Mouse (Mus musculus): ENCODE data around the gene Mgmt. TPM values are rescaled to one million over a fixed set of nuclear protein-coding genes. Genes with fewer than 3 reads are reported as not detected.

Gene Mgmt
- total RNA-seq, 2 experiments from 2014 or later, result 5.2 to 5.4 TPM

DNA sequence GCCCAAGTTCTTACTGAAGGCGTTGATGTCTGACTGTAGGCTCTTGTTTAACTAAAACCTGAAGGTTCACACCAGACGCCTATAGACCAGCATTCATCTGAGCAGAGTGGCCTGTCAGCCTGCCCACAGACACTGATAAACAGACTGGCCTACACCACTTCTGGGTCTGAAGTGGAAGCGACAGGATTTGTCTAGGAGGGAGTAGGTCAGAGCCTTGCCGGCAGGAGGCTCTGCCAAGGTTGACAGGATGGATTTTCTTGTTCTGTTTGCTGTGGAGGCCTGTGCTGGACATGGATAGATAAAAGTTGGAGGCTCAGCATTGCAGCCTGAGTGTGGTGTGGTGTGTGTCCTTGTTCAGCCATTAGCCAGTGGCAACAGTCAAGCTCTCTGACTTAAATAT is 3.6 kb downstream of the Mgmt start:
- peak in 1 of 2 experiments; percentile 37 for DNase-seq
- intact Hi-C loops (cut with DNase I), result no loop called here

GRCm38 (mm10) chr7:136908616-136909144 is 14.3 kb downstream of the Mgmt start:
- no peak for DNase-seq
- intact Hi-C loops (cut with DNase I), result no loop called here

DNA sequence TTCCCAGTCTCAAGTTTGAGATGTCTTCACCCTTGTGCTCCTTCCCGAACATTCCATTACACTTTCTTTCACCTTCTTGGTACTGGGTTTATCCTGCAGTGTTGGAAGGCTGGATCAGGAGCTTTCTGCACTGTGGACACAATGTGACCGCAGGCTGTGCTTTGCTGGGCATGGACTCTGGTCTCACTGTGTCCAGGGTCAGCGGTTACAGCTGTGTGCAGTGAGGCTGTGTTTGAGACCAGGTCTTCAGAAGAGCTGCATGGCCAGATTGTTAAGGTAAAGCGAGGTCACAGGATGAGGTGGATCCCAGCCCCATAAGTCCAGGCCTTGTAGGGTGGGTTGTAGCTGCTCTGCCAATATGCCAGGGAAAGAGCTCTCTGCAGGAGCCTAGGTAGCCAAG is 18.5 kb downstream of the Mgmt start:
- no peak for DNase-seq
- intact Hi-C loops (cut with DNase I), result no loop called here

GRCm38 (mm10) chr7:136916021-136916420 is 21.6 kb downstream of the Mgmt start:
- intact Hi-C loops (cut with DNase I), result no loop called here
- DNase-seq, result no peak

- intact Hi-C loops (cut with DNase I), result no loop called here
- no peak for DNase-seq
Observed at GRCm38 (mm10) chr7:136920976-136921755, 26.8 kb downstream of the Mgmt start.

GRCm38 (mm10) chr7:136922230-136922629 is 27.8 kb downstream of the Mgmt start:
- no peak for DNase-seq
- intact Hi-C loops (cut with DNase I), result no loop called here

DNA sequence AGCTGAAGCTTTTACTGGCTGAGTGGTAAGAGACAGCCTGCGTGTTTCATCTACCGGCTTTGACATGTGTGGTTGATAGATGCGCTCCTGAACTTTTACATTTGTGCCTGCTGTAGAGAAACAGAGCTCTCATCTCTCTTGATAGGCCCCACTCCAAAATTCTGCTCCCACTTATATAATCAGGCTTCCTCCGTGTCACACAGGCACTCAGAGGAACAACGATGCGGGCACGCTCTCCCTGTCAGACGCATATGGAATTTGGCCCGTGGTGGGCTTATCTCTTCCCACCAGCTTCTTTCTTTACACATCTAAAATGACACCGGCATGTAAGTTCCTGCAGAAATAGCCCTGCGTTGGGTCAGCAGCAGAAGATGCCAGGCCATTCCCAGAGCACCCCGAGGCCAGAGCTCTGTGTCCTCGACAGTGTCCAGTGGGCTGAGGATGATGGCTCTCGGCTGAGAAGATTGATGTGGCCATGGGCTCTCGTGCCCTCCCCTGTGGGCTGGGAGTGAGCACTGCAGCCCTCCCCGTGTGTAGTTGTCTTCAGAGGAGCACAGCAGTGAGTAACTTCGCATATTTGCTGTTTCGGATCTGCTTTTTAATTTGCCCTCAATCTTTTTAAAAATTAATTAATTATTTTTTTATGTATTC is 30.3 kb downstream of the Mgmt start:
- DNase-seq, result no peak
- intact Hi-C loops (cut with DNase I), result no loop called here

GRCm38 (mm10) chr7:136926178-136926577 is 31.8 kb downstream of the Mgmt start:
- no peak for DNase-seq
- intact Hi-C loops (cut with DNase I), result no loop called here

- intact Hi-C loops (cut with DNase I), result no loop called here
- DNase-seq, result no peak
Observed at GRCm38 (mm10) chr7:136930451-136930850, 36.0 kb downstream of the Mgmt start.

DNA sequence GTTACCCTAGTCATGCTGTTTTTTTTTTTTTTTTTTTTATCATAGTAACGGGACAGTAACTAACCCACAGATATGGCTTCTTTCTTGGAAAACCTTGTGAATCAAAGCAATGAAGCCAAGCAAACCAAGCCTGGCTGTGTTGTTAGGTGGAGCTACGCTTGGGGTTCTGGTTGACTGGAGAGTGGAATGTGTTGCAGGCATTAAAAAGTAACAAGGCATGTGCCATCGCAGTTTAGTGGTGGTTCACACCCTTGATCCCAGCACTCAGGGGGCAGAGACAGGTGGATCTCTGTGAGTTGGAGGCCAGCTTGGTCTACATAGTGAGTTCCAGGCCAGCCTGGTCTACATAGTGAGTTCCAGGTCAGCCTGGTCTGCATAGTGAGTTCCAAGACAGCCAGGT is 39.0 kb downstream of the Mgmt start:
- intact Hi-C loops (cut with DNase I), result no loop called here
- DNase-seq, result no peak

DNA sequence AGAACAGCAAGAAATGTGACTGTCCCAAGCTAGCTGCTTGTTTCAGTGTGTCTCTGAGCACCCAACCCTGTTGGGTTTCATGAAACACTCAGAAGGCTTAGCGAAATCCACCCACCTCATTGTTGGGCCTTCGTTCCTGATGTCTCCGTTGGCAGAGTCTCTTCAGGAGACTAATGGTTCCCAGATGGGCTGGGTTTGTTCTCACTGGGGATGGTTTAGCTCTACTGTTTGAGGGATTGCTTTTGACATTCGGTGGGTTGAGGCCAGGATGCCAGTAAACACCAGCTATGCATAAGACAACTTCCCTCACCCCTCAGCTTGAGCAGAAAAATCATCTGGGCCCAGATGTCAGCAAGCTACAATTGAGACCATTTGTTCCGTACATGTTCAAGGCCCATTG is 39.9 kb downstream of the Mgmt start:
- no peak for DNase-seq
- intact Hi-C loops (cut with DNase I), result no loop called here

DNA sequence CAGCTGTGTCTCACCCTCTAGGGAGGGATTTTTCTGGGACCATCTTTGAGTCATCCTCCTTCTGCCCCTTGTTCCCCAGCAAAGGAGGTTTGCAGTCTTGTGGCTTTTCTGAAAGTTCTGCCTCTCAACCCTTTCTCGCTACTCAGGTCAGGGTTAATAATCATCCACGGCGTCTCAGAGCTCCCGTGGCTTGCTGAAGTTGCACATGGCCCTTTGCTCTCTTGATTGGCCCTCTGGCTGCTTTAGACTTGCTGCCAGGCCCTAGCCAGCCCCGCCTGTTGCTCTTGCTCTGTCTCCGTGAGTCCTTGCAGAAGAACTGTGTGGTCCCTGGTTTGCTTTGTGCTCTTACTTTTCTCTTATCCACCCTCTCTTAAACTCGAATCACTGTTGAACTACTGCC is 40.4 kb downstream of the Mgmt start:
- DNase-seq, result no peak
- intact Hi-C loops (cut with DNase I), result no loop called here

DNA sequence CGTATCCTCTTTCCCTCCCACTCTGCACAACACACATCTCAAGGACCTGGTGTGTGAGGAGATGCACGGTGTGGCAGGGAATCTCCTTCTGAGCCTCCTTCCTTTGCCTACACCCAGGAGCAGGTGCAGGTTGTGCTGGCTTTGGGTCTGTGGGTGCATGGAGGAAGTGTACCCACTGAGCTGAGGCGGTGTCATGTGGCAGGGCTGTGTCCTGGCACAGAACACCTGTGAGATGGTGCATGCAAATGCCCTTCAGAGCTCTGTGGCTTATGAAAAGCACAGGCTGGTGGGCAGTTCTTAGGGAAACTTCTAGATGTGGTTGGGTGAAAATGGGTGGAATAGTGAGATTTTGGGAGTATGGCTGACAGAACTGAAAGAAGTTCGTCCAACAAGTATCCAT is 44.0 kb downstream of the Mgmt start:
- intact Hi-C loops (cut with DNase I), result no loop called here
- DNase-seq, result no peak

DNA sequence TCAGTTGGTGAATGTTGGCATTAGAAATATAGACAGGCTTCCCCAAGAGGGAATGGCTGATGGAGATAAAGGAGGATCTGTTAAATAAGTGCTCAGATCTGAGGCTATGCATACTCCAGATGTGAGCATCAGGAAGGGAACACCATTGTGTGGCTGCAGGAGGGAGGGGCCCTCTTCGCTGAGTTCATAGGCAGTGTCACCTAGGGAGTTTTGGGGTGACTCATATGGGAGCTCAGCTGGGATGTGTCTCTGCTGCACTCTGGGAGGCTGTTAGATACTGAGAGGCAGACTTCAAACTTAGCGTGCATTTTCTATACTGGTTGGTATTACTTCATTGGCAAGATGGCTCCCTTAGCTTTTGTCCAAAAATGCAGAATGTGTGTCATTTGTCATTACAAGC is 48.0 kb downstream of the Mgmt start:
- no peak for DNase-seq

DNA sequence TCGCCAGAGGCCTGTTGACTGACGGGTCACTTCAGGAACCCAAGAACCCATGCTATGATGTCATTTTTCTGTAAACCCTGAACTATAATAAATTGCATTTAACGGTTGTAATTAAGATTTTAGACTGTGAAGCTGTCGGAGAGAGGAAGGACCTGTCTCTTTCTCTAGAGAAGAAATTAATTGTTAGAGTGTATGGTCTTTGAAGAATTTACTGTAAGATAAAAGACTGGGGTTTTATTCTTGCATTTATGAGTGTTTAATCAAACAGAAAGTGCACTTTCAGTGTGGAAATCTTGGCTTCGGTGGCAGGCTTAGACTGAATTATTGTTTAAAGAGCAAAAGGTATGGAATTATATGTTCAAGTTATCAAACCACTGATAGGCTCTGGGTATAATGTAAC is 49.5 kb downstream of the Mgmt start:
- intact Hi-C loops (cut with DNase I), result no loop called here
- no peak for DNase-seq

More for the DNA sequence above, 48.0 kb downstream of the Mgmt start:
- intact Hi-C loops (cut with DNase I), result no loop called here

DNA sequence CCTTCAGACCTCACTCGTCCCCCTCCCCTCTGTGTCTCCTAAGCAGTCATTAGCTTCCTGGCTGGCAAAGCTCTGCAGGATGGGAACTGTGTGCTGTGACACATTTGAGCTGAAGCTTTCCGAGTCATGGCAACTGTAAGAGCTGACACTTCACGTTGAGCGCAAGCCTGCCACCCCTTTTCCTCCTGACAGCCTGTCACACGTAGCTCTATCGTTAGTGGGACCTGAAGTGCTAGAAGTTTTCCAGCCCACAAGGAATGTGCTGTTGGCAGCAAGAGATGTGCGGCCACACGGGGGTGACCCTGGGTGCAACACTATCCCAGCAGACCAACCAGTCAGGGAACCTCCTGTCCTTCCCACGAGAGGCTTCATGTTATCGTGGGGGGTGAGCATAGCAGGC is 51.3 kb downstream of the Mgmt start:
- peak; percentile 21 to 39 for DNase-seq
- intact Hi-C loops (cut with DNase I), result no loop called here

DNA sequence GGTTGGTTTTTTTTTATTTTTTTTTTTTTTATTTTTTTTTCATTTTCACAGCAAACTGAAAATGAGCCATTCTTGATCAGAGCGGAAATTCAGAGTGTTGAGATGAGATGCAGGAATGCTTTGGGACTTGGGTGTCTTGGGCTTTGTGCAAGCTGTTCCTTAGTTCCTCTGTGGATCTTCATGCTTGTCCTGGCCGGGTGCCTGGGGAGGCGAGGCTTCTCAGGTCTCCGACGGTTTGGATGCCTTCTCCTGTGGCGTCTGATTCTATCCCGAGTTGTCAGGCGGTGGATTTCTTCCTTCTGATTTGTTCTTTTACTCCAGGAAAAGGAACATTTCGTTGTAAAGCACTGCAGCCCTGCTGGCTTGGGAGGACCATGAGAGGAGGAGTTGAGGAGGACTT is 51.7 kb downstream of the Mgmt start:
- intact Hi-C loops (cut with DNase I), result no loop called here
- DNase-seq, result peak; percentile 31 to 41

DNA sequence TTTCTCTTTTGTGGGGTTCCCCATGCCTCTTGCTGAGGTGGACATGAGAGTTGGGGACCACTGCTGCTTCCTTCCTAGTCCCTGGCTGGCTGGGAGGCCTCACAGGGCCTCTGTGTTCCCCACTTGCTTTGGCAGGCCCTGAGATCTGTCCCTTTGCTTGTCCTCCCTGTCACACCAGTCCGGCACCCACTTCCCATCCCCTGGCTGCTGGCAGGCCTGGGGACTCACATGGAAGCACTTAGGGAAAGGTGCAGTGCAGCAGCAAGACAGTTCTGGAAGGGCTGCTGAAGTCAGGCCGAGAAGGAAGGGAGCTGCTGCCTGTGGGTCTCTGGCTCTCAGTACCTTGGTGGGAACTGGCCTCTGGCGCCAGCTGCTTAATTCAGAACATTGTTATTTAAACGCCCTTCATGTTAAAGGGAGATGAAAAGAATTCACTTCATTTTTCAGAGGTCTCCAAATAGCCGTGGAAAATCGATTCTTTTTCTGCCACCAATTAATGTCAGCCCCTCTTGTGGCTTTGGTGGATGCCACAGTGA is 53.9 kb downstream of the Mgmt start:
- intact Hi-C loops (cut with DNase I), result no loop called here
- DNase-seq, result no peak

- intact Hi-C loops (cut with DNase I), result no loop called here
Observed at GRCm38 (mm10) chr7:136952608-136953007, 58.2 kb downstream of the Mgmt start.

GRCm38 (mm10) chr7:136953251-136953650 is 58.8 kb downstream of the Mgmt start:
- DNase-seq, result no peak

More at GRCm38 (mm10) chr7:136952608-136953007, 58.2 kb downstream of the Mgmt start:
- DNase-seq, result no peak

GRCm38 (mm10) chr7:136972361-136972760 is 77.9 kb downstream of the Mgmt start:
- no peak for DNase-seq
- intact Hi-C loops (cut with DNase I), result no loop called here

More at GRCm38 (mm10) chr7:136953251-136953650, 58.8 kb downstream of the Mgmt start:
- intact Hi-C loops (cut with DNase I), result no loop called here

DNA sequence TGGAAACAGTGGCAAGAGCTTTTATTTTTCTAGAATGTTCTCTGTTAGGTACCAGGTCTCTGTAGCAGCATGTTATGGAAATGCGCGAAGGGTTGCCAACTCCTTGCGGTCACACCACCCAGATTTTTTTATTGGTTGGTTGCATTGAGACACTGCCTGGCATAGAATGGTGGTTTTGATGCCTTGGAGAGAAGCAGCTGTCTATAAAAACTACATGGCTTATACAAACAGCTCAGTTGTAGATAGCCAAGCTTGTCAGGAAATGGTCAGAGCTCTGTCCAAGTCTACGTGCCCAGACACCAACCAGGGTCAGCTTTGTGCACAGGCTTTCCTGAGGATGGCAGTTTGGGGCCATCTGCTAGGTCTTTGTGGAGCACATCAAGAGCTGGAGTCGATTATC is 80.6 kb downstream of the Mgmt start:
- DNase-seq, result no peak
- intact Hi-C loops (cut with DNase I), result no loop called here
